Mouse (Mus musculus) layer of hippocampus, adult 6 months (tissue): ENCODE results near the gene Ccdc15. TPM values are rescaled to one million over a fixed set of nuclear protein-coding genes. Genes with fewer than 3 reads are reported as not detected.

Experiments
- long read RNA-seq, 2 experiments: library from polyadenylated mRNA; unstranded; transcript quantifications; one replicate each; pipeline ENCODE4 v2.0.0; 2019 to 2020
- polyA plus RNA-seq: library from polyadenylated mRNA; unstranded; fragments of <200 nt; fragmentation: Nextera tagmentation; gene quantifications from 2 replicates; pipeline ENCODE4 v1.2.3, GENCODE M21; 2021

The Ccdc15 gene
- polyA plus RNA-seq: 1.0 and 1.3 TPM in 2 replicates
- long read RNA-seq, experiment 1, partial matches to known transcripts: 2 of 4 reads
- long read RNA-seq, experiment 1, other reads (novel, unspliced or antisense): 2 of 4 reads
- long read RNA-seq, experiment 2, partial matches to known transcripts: 4 of 12 reads
- long read RNA-seq, experiment 2, other reads (novel, unspliced or antisense): 5 of 12 reads

GRCm38 (mm10) chr9:37347988-37348642 lies at the start of gene Ccdc15:
Gene Ccdc15, minus strand, starts transcription at chr9:37348432.

GRCm38 (mm10) chr9:37367301-37368080 lies 19.3 kb upstream of the Ccdc15 start, which contains the start of gene Hepacam:
Gene Hepacam, plus strand, starts transcription at chr9:37367351.

GRCm38 (mm10) chr9:37255149-37255888 lies 92.9 kb downstream of the Ccdc15 start, which contains the start of gene Slc37a2:
Gene Slc37a2, minus strand, starts transcription at chr9:37255738.

Other genes starting within 250 kb of the Ccdc15 start
- 7.7 and 10.0 TPM in 2 replicates for gene Pknox2, start 201.0 kb downstream of the Ccdc15 start, polyA plus RNA-seq
- 11.9 and 14.3 TPM in 2 replicates for gene Tmem218, start 140.2 kb downstream of the Ccdc15 start, polyA plus RNA-seq
- 0.89 and 4.8 TPM in 2 replicates for gene Slc37a2, start 92.7 kb downstream of the Ccdc15 start, polyA plus RNA-seq
- 62.2 and 76.4 TPM in 2 replicates for gene Hepacam, start 18.9 kb upstream of the Ccdc15 start, polyA plus RNA-seq
- 0.94 and 1.8 TPM in 2 replicates for gene Robo4, start 53.5 kb upstream of the Ccdc15 start, polyA plus RNA-seq
- 0.30 and 0.49 TPM in 2 replicates for gene Robo3, start 84.8 kb upstream of the Ccdc15 start, polyA plus RNA-seq
- 1.7 and 2.8 TPM in 2 replicates for gene Msantd2, start 140.9 kb upstream of the Ccdc15 start, polyA plus RNA-seq
- gene Esam, start 179.6 kb upstream of the Ccdc15 start, polyA plus RNA-seq: 17.9 and 24.5 TPM in 2 replicates
- 1.1 and 1.3 TPM in 2 replicates for gene Vsig2, start 190.8 kb upstream of the Ccdc15 start, polyA plus RNA-seq
- 108 and 127 TPM in 2 replicates for gene Nrgn, start 204.5 kb upstream of the Ccdc15 start, polyA plus RNA-seq
- gene Siae, start 207.3 kb upstream of the Ccdc15 start, polyA plus RNA-seq: 13.2 and 14.7 TPM in 2 replicates